Mouse (Mus musculus): ENCODE measurements at regions not wholly inside any gene's neighbourhood (a gene's known extent, or its start where the extent isn't known, plus 50 kb on each side); places are given as distances from the start of the nearest gene placed in this dataset.
"Not testable (repeated sequence)": the region's sequence is repeated elsewhere in the genome, so short reads cannot be mapped to it uniquely, and the experiment has no call there.

DNA sequence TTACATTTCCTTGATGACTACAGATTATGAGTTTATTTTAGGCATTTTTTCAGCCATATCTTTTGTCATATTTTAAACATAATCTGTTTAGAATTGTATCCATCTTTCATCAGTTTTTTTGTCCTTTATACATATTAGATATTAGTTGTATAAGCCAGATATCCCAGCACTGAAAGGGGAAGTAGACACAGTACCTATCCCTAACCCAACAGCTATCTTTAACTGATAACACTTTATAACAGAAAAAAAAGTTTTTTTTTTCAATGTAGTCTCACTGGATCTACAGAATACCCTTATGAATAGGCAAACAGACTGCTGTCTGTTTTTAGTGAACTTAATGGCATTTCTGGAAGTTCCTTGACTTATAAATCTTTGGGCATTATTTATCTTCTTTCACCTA is 1152.1 kb upstream of the Fam98a start:
- DNase-seq (ENCODE audit: low spot score in 2 of 2): no peak

DNA sequence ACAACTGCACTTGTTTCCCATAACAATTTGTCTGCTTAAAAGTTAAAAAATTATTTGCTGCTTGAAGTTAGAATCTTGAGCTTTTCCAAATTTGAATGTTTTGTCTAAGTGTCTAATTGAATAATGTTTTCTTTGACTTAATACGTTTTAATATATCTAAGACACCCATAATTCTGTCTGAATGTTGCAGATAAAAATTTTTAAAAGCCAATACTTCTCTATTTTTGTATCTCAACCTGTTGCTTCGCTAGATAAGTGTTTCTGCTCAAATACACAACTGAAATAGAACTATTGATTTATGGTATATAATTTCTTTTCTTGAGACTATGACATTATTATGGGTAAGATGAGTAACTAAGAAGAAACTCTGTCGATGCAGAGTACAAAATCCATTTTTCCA is 1144.5 kb upstream of the Fam98a start:
- no peak for DNase-seq (ENCODE audit: low spot score in 2 of 2)

DNA sequence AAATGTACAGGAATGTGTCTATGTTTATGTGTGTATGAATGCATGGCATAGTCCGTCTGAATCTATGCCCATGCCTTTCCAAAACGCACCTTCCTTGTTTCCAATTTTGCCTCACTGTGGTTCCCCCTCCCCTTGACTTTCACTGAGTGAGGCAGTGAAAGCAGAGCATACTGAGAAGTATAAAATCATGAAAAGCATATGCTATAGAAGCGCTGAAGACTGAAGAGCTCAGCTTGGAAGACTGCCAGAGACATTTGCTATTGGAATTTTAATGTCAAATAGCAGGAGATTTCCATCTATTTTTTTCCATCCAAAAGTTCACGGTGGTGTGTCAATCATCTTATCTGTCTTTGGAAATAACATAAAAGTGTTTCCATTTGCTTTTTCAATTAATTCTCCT is 1106.3 kb upstream of the Fam98a start:
- DNase-seq (ENCODE audit: low spot score in 2 of 2): peak in 1 of 2 experiments; percentile 22

DNA sequence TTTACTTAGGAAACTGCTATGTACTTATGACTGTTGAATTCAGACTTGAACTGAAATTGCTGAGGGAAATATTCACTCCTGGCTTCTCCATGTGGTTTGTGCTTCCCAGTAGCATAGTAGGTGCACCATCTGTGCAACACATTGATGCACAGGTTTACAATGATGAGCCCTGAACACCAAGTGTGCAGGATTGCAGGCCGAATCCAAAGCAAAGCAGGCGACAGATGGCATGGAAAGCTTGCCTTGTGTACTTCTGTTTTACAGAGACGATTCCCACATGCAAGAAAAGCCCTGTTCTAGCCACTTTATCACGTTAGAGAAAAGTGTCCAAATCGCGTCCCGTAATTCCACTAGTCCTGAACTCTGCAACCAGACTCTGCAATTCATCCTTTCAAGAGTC is 1074.2 kb upstream of the Fam98a start:
- peak; percentile 37 to 49 for DNase-seq (ENCODE audit: low spot score in 2 of 2)

DNA sequence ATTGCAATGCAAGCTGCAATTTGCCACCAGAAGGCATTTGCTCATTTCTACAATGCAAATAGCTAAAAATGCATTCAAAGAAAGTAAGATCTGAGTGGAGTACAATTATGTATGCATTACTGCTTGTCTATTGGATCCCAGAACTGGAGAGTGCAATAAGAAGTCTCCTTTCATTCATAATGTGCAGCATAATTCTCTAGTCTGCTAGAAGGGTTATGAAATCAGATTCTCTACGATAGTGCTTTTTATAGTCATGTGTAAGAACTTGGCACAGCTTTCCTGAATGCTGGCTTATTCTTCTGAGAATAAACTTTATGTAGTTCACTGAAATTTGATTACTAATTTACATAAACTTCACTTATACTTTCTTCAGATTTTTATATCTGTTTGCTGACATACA is 1053.5 kb upstream of the Fam98a start:
- no peak for DNase-seq (ENCODE audit: low spot score in 2 of 2)

DNA sequence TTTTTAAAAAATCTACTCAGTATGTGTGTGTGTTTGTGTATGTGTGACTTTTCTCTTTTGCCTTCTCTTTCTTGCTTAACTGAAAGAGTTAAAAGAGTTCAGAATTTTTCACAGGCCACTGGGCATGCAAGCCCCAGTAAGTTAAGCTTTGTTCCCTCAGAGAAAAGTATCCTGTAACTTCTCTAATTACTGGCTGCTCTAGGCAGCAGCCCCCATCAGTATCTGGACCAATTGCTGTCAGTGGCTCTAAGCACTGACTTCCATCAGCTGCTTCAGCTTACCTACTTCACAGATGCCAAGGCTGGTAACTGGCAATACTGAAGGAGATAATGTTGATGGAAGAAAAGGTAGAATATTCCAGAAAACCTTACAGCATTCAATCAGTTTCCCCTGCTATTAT is 1026.6 kb upstream of the Fam98a start:
- no peak for DNase-seq (ENCODE audit: low spot score in 2 of 2)

DNA sequence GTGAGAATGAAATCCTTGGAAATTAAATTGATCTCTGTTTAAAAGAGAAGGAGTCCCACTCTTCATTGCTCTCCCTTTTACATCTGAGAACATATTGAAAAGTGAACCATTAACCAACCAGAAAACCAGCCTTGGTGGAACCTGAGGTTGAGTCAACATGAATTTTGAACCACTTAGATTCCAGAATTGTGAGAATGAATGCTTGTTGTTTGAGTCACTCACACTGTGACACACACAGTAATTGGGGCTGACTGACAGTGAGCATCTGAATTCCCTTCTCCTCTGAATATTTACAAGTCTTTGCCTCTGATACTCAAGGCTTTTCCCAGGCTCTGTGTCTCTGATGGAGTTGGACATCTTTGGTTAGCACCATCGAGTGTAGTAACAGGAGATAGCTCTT is 1008.0 kb upstream of the Fam98a start:
- DNase-seq (ENCODE audit: low spot score in 2 of 2): no peak

DNA sequence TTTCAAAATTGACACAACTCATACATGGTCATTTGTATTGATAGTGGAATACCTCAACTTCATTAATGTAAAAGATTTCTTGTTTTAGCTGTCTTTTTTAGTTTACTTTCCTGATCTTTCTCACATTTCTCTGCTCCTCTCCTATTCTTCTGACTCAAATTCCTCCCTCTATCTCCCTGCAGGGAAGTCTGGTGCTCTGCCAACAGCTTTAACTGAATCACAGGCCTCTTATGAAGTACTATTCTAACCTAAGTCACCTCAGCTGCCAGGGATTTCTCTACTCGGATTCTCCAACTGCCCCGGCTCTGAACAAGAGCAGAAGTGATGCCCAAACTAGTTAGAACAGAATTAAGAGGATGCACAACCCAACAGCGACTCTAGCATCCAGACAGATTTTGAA is 993.8 kb upstream of the Fam98a start:
- DNase-seq (ENCODE audit: low spot score in 2 of 2): no peak

DNA sequence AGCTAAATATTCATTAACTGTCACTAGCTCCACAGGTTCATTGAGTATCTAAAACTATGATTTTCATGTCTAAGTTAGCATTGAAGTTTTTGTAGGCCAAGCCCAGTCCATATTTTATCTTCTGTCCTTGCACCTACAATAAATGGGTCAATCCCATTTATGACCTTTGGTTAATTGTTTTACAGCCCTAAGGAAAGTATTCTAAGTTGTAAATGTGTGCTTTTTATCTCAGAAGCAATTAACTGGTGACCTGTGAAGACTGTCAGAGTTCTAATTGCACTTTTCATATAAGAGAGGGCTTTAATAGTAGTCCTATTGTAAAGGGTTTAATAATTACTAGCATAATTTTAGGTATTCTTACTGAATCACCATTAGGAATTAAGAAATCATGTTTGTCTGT is 984.0 kb upstream of the Fam98a start:
- no peak for DNase-seq (ENCODE audit: low spot score in 2 of 2)

DNA sequence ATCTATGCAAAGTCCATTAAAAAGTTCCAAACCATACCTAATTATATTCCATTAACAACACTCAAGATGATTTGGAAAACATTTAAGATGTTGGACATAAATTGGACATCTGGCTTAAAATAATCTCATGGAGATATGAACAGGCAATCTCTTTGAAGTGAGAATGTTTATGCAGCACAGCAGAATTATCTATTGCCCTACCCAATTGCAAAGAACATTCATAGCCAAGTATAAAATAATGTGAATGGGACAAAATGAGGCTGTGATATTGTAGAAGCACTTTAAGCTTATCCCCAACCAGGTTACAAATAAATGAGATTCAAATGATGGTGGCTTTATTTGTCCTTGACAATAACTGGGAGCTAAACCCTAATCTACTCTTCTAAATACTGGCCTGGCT is 950.0 kb upstream of the Fam98a start:
- no peak for DNase-seq (ENCODE audit: low spot score in 2 of 2)

DNA sequence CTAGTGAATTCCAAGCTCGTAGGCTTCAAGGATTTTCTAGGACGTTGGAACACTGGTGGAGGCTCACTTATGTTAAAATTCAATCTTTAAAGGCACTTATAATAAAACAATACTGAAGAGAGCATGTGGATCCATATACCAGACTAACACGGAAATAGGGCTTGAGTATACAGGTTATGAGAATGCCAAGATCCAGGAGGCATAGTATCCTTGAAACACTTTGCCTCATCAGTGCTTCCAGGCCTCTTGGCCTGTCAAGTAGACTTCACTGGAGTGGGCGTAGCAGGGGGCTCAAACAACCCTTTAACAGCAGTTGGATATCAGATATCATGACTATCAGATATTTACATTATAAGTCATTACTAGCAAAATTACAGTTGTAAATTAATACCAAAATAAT is 948.7 kb upstream of the Fam98a start:
- no peak for DNase-seq (ENCODE audit: low spot score in 2 of 2)

DNA sequence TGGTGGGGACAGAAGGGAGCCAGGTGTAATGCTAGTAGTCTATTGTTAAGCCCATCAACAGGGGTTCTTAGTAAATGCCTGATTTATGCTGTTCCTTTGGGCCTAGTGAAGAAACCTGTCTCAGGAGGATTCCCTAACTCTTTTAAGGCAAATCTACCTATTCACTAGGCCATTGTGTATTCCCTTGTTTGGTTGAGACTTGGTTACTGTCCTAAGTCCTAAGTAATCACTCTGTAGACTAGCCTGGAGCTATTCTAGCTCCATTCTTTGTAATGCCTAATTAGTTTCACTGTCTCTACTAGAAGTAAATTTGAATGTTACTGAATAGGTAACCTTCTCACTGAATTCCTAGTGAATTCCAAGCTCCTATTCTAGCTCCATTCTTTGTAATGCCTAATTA is 948.2 kb upstream of the Fam98a start:
- not testable (repeated sequence) for DNase-seq (ENCODE audit: low spot score in 2 of 2)

DNA sequence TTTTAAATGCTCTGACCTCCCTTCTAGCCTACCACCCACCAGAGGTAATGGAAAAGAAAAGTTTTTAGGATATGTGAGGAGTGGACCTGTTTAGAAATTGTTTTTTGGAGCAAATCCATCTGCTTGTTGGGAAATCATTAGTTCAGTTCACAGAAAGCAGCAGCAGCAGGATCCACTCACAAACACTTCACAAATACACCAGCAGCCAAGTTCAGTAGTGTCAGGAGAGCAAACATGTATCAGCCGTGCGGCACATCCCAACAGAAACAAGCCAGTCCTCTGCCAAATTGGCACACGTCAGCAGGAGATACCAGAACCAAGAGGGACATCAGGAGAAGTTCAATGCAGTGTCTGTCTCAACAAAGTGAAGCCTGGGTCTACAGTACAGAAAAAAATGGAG is 935.6 kb upstream of the Fam98a start:
- DNase-seq (ENCODE audit: low spot score in 2 of 2): no peak

DNA sequence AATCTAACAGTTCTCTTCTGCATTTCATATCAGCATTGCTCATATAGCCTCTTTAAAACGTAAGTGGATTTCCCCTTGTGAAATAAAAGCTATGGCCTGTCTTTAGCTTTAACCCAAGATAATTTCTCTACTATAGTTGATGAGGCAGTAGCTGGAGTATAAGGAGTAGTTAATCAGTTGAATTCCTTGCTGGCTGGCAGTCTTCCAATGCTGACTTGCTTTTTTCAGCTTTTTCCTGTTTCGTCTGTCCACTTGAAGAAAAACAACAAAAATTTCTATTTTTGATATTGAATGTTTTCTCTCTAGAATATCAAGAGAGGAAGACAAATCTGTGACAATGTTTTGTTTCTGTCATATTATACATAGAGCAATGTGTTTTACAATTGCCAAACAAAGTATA is 932.4 kb upstream of the Fam98a start:
- peak; percentile 19 to 24 for DNase-seq (ENCODE audit: low spot score in 2 of 2)

DNA sequence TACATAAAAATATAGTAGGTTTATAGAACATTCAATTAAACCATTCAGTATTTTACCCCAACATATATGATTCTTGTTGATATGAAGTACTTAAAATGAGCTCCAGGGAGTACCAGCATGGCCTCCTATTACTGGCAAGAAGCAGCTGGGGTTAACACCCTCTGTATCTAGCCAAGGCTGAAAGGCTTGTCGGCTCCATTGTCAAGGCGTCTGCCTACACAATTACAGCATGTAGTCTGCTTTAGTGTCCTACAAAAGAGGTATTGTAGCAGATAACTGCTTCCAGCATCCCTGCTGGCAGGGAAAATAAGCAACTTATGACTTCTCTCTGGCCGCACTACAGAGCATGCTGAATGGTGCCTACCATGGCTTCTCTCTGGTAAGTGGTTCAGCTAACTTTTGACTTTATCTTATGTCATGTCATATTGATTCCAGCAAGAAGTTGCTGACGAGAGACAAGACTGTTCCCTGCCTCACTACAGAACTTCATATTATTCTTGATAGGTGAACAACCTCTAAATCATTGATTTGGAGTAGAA is 899.6 kb upstream of the Fam98a start:
- DNase-seq (ENCODE audit: low spot score in 2 of 2): no peak
